Mouse (Mus musculus) neural tube, embryonic 11.5 days (tissue): Measurements from ENCODE around the gene Inf2. TPM values are rescaled to one million over a fixed set of nuclear protein-coding genes. Genes with fewer than 3 reads are reported as not detected.

Experiments used
- ATAC-seq: fragments of 200-750 bp; cut with Nextera tagmentation; 2 replicates; pipeline ENCODE4 v1.8.0; 2017; ENCODE audit warnings: moderate number of reproducible peaks, mild to moderate bottlenecking, moderate TSS enrichment, moderate library complexity; ENCODE audit not compliant: insufficient read depth, low FRiP score, low TSS enrichment
- DNase-seq: peaks from one replicate; pipeline ENCODE4 v3.0.0-alpha.2; 2015; ENCODE audit warnings: low spot score
- H3K27ac ChIP-seq: fragments of 300-500 bp; sonication (generic); 2 replicates; pipeline ENCODE4 v1.5.1; 2014; ENCODE audit warnings: low read depth, mild to moderate bottlenecking, low read length
- H3K27me3 ChIP-seq: fragments of 300-500 bp; sonication (generic); 2 replicates; pipeline ENCODE4 v1.6.1; 2014; ENCODE audit warnings: mild to moderate bottlenecking, low read length, mixed read lengths; ENCODE audit not compliant: control insufficient read depth, insufficient read depth
- H3K36me3 ChIP-seq: fragments of 300-500 bp; sonication (generic); 2 replicates; pipeline ENCODE4 v1.6.1; 2014; ENCODE audit warnings: mild to moderate bottlenecking, low read length, moderate library complexity, mixed read lengths; ENCODE audit not compliant: control insufficient read depth, insufficient read depth
- H3K4me1 ChIP-seq: fragments of 300-500 bp; sonication (generic); 2 replicates; pipeline ENCODE4 v1.6.1; 2014; ENCODE audit warnings: low read length, mixed read lengths; ENCODE audit not compliant: control insufficient read depth, insufficient read depth
- H3K4me2 ChIP-seq: fragments of 300-500 bp; sonication (generic); 2 replicates; pipeline ENCODE4 v1.6.1; 2014; ENCODE audit warnings: low read depth, mild to moderate bottlenecking, moderate library complexity
- H3K4me3 ChIP-seq: fragments of 300-500 bp; sonication (generic); 2 replicates; pipeline ENCODE4 v1.5.1; 2014; ENCODE audit warnings: low read depth, low read length
- H3K9ac ChIP-seq: fragments of 300-500 bp; sonication (generic); 2 replicates; pipeline ENCODE4 v1.6.1; 2014; ENCODE audit warnings: mild to moderate bottlenecking, low read length
- H3K9me3 ChIP-seq: fragments of 300-500 bp; sonication (generic); 2 replicates; pipeline ENCODE4 v1.6.1; 2016; ENCODE audit warnings: low read length; ENCODE audit not compliant: control insufficient read depth
- WGBS: fragments of 180-500 bp; shearing (Covaris S2); extraction: QIAGEN DNeasy Blood & Tissue Kit; methylation state at CpG from one replicate; pipeline ENCODE4 v1.1.7; 2014; 5-methylcytosine and 5-hydroxymethylcytosine counted together
- polyA plus RNA-seq: library from polyadenylated mRNA; unstranded; fragments of >200 nt; fragmentation: Nextera tagmentation; extraction: Ambion mirVana; gene quantifications from 2 replicates; pipeline ENCODE4 v1.2.1, GENCODE M21; 2014

The Inf2 gene
- polyA plus RNA-seq, 1 experiment from 2014 or later = 1.9 TPM

GRCm38 (mm10) chr12:112596891-112597500 is 8.4 kb downstream of the Inf2 start:
- ATAC-seq = no peak
- Histone ChIP-seq H3K4me2 (no peak overlapping the region), H3K4me3 (no peak overlapping the region), H3K4me1 (no peaks in the 10 kb centered on the region), H3K9ac (no peak overlapping the region), H3K27ac (no peak overlapping the region), H3K27me3 (no peaks in the 10 kb centered on the region), H3K36me3 (no peaks in the 10 kb centered on the region), H3K9me3 (no peaks in the 10 kb centered on the region)
- 73% methylated on average over 14 of the region's 14 CpGs for WGBS
- no peak for DNase-seq

GRCm38 (mm10) chr12:112597618-112598017 is 9.0 kb downstream of the Inf2 start:
- no peak for DNase-seq
- Histone ChIP-seq H3K27ac (no peak overlapping the region), H3K4me2 (no peak overlapping the region), H3K9me3 (no peaks in the 10 kb centered on the region), H3K27me3 (no peaks in the 10 kb centered on the region), H3K36me3 (no peaks in the 10 kb centered on the region), H3K4me1 (no peaks in the 10 kb centered on the region), H3K9ac (no peak overlapping the region), H3K4me3 (no peak overlapping the region)
- no peak for ATAC-seq
- whole genome bisulfite sequencing = 87% methylated on average over 8 of the region's 8 CpGs

- WGBS = 49% methylated on average over 4 of the region's 4 CpGs
- DNase-seq (no peak), ATAC-seq (no peak)
- Histone ChIP-seq H3K27ac (no peak overlapping the region), H3K9me3 (no peaks in the 10 kb centered on the region), H3K9ac (no peak overlapping the region), H3K27me3 (no peaks in the 10 kb centered on the region), H3K4me1 (no peaks in the 10 kb centered on the region), H3K4me3 (no peak overlapping the region), H3K4me2 (no peak overlapping the region), H3K36me3 (no peaks in the 10 kb centered on the region)
These were observed 10.6 kb downstream of the Inf2 start for GRCm38 (mm10) chr12:112599198-112599597.

- no peak for DNase-seq
- Histone ChIP-seq H3K36me3 (no peaks in the 10 kb centered on the region), H3K27ac (no peak overlapping the region), H3K4me3 (no peak overlapping the region), H3K4me1 (no peaks in the 10 kb centered on the region), H3K9me3 (no peaks in the 10 kb centered on the region), H3K27me3 (no peaks in the 10 kb centered on the region), H3K9ac (no peak overlapping the region), H3K4me2 (no peak overlapping the region)
- WGBS = 82% methylated on average over 30 of the region's 30 CpGs
- no peak for ATAC-seq
These were observed 11.5 kb downstream of the Inf2 start for GRCm38 (mm10) chr12:112599942-112600611.

- WGBS = 81% methylated on average over 5 of the region's 5 CpGs
- ATAC-seq = no peak
- H3K4me1 ChIP-seq = no peaks in the 10 kb centered on the region
These were observed 15.4 kb downstream of the Inf2 start for GRCm38 (mm10) chr12:112604022-112604421.

GRCm38 (mm10) chr12:112604709-112605649 is 16.4 kb downstream of the Inf2 start:
- ATAC-seq (peak; percentile 70), DNase-seq (peak; percentile 71)
- Histone ChIP-seq H3K27ac (no peak overlapping the region), H3K9me3 (no peaks in the 10 kb centered on the region), H3K4me3 (no peak overlapping the region), H3K4me2 (no peak overlapping the region), H3K36me3 (no peaks in the 10 kb centered on the region; the same call in 1 of the 2 replicates), H3K4me1 (no peaks in the 10 kb centered on the region), H3K9ac (no peak overlapping the region), H3K27me3 (no peaks in the 10 kb centered on the region)
- WGBS = 61% methylated on average over 20 of the region's 20 CpGs

More at GRCm38 (mm10) chr12:112604022-112604421, 15.4 kb downstream of the Inf2 start:
- Histone ChIP-seq H3K9ac (no peak overlapping the region), H3K4me3 (no peak overlapping the region), H3K27me3 (no peaks in the 10 kb centered on the region), H3K4me2 (no peak overlapping the region), H3K9me3 (no peaks in the 10 kb centered on the region), H3K36me3 (no peaks in the 10 kb centered on the region; the same call in 1 of the 2 replicates), H3K27ac (no peak overlapping the region)
- DNase-seq = no peak

GRCm38 (mm10) chr12:112605766-112606165 is 17.2 kb downstream of the Inf2 start:
- no peak overlapping the region for H3K9ac ChIP-seq
- WGBS = 51% methylated on average over 6 of the region's 6 CpGs
- H3K9me3 ChIP-seq = no peaks in the 10 kb centered on the region
- DNase-seq (peak; percentile 74), ATAC-seq (0 out of 2 replicates have a peak, but pooled peaks have one; percentile 36)
- no peaks in the 10 kb centered on the region for H3K27me3 ChIP-seq
- H3K36me3 ChIP-seq = no peaks in the 10 kb centered on the region; the same call in 1 of the 2 replicates
- no peak overlapping the region for H3K4me3 ChIP-seq
- no peaks in the 10 kb centered on the region for H3K4me1 ChIP-seq
- H3K4me2 ChIP-seq = no peak overlapping the region
- H3K27ac ChIP-seq = no peak overlapping the region

- ATAC-seq (no peak; the same call in 1 of the 2 replicates), DNase-seq (no peak)
- Histone ChIP-seq H3K4me3 (no peak overlapping the region), H3K4me2 (no peak overlapping the region), H3K36me3 (no peaks in the 10 kb centered on the region; the same call in 1 of the 2 replicates), H3K4me1 (no peaks in the 10 kb centered on the region), H3K27me3 (no peaks in the 10 kb centered on the region), H3K27ac (no peak overlapping the region), H3K9ac (no peak overlapping the region), H3K9me3 (no peaks in the 10 kb centered on the region)
- 79% methylated on average over 6 of the region's 6 CpGs for whole genome bisulfite sequencing
These were observed 18.4 kb downstream of the Inf2 start for GRCm38 (mm10) chr12:112606998-112607397.
